Mouse (Mus musculus) layer of hippocampus, adult 2 months (tissue): ENCODE results near the gene Cdh22. TPM values are rescaled to one million over a fixed set of nuclear protein-coding genes. Genes with fewer than 3 reads are reported as not detected.

Source experiments
- DNase-seq, 2 experiments: peaks; one replicate each; pipeline ENCODE4 v3.0.0; 2022; ENCODE audit warnings: low spot score in 2 of 2
- H3K27ac ChIP-seq: fragments of 200-600 bp; 2 replicates; pipeline ENCODE4 v1.8.1; 2022
- H3K4me3 ChIP-seq: fragments of 200-600 bp; 2 replicates; pipeline ENCODE4 v1.8.1; 2022; ENCODE audit warnings: mild to moderate bottlenecking
- CTCF ChIP-seq: fragments of 200-600 bp; conservative IDR thresholded peaks from 2 replicates; pipeline ENCODE4 v1.8.1; 2022; ENCODE audit warnings: antibody characterized with exemption, mild to moderate bottlenecking, moderate library complexity
- total RNA-seq, 2 experiments: library from RNA; stranded (reverse); gene quantifications; 2 replicates each; pipeline ENCODE4 v1.2.3; 2021

Cdh22 gene
- total RNA-seq, 2 experiments from 2014 or later, result 13.8 to 15.4 TPM

GRCm38 (mm10) chr2:165215103-165215951, 19.3 kb downstream of the Cdh22 start:
- no peak for TF ChIP-seq CTCF
- H3K4me3 ChIP-seq, result peak overlapping the region; percentile 39
- DNase-seq, result no peak
- H3K27ac ChIP-seq, result no peak overlapping the region

GRCm38 (mm10) chr2:165211426-165212079, 23.1 kb downstream of the Cdh22 start:
- no peak for TF ChIP-seq CTCF
- H3K27ac ChIP-seq, result no peak overlapping the region
- no peak overlapping the region for H3K4me3 ChIP-seq
- no peak for DNase-seq

GRCm38 (mm10) chr2:165210948-165211347, 23.7 kb downstream of the Cdh22 start:
- no peak overlapping the region for H3K27ac ChIP-seq
- no peak for TF ChIP-seq CTCF
- H3K4me3 ChIP-seq, result no peak overlapping the region
- DNase-seq, result no peak

- Histone ChIP-seq H3K4me3 (no peak overlapping the region), H3K27ac (no peak overlapping the region)
- TF ChIP-seq CTCF, result no peak
- no peak for DNase-seq
Measured at GRCm38 (mm10) chr2:165207689-165208088, 27.0 kb downstream of the Cdh22 start.

- no peak for DNase-seq
- TF ChIP-seq CTCF, result no peak
- Histone ChIP-seq H3K27ac (no peak overlapping the region), H3K4me3 (no peak overlapping the region)
Measured at GRCm38 (mm10) chr2:165207086-165207485, 27.6 kb downstream of the Cdh22 start.

- TF ChIP-seq CTCF, result no peak
- no peak overlapping the region for H3K4me3 ChIP-seq
Measured at GRCm38 (mm10) chr2:165205486-165205885, 29.2 kb downstream of the Cdh22 start.

GRCm38 (mm10) chr2:165204931-165205330, 29.7 kb downstream of the Cdh22 start:
- TF ChIP-seq CTCF, result no peak
- peak in 1 of 2 experiments; percentile 20 for DNase-seq
- Histone ChIP-seq H3K4me3 (no peak overlapping the region), H3K27ac (no peak overlapping the region)

More at GRCm38 (mm10) chr2:165205486-165205885, 29.2 kb downstream of the Cdh22 start:
- no peak for DNase-seq
- no peak overlapping the region for H3K27ac ChIP-seq

- peak; percentile 51 to 79 for DNase-seq
- peak; percentile 65 for TF ChIP-seq CTCF
- Histone ChIP-seq H3K27ac (peak overlapping the region; percentile 81), H3K4me3 (peak overlapping the region; percentile 46)
Measured at GRCm38 (mm10) chr2:165201761-165202751, 32.6 kb downstream of the Cdh22 start.

- TF ChIP-seq CTCF, result no peak
- Histone ChIP-seq H3K4me3 (no peak overlapping the region), H3K27ac (no peak overlapping the region)
- DNase-seq, result no peak
Measured at GRCm38 (mm10) chr2:165197546-165197945, 37.1 kb downstream of the Cdh22 start.

GRCm38 (mm10) chr2:165195411-165196182, 39.1 kb downstream of the Cdh22 start:
- TF ChIP-seq CTCF, result no peak
- H3K4me3 ChIP-seq, result no peak overlapping the region
- no peak overlapping the region for H3K27ac ChIP-seq
- DNase-seq, result no peak

- DNase-seq, result no peak
- no peak for TF ChIP-seq CTCF
Measured at GRCm38 (mm10) chr2:165191483-165191882, 43.2 kb downstream of the Cdh22 start.

GRCm38 (mm10) chr2:165189546-165189945, 45.1 kb downstream of the Cdh22 start:
- no peak for TF ChIP-seq CTCF
- DNase-seq, result no peak
- Histone ChIP-seq H3K4me3 (no peak overlapping the region), H3K27ac (no peak overlapping the region)

More at GRCm38 (mm10) chr2:165191483-165191882, 43.2 kb downstream of the Cdh22 start:
- Histone ChIP-seq H3K27ac (no peak overlapping the region), H3K4me3 (no peak overlapping the region)
